Mouse (Mus musculus) v-Abl transformed pro-B cells (cell line): ENCODE measurements around the gene Vmn1r184.
"Not testable (repeated sequence)": the region's sequence is repeated elsewhere in the genome, so short reads cannot be mapped to it uniquely, and the experiment has no call there.

Experiments
- in situ Hi-C, 2 experiments: fragments of 400-800 bp; cut with MboI; formaldehyde crosslinking; loops; one replicate each; pipeline ENCODE4 v1.15.1; 2025; ENCODE audit not compliant: unreplicated experiment in 2 of 2

Vmn1r184 gene

DNA sequence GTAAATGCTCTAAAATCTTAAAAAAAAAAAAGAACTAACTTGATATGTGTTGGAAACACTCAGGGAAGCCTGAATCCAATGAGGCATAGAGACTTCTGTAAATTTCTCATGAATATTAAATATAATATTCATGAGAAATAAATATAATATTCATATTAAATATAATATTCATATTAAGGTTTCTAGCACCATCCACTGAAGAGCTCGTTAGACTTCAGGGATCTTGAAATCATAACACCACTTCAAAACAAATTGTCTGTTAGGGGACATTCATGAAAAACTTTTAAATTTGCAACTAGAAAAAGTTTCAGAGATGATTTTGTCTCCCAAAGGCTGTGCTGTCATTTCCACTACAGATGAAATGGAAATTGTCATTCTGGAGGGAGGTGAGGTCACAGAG, at the start of gene Vmn1r184:
Gene Vmn1r184, plus strand, starts transcription at position 301 of the 400 bp plus-strand sequence.
- in situ Hi-C loops, result not testable (repeated sequence)

GRCm38 (mm10) chr7:26303429-26304166, 43.5 kb downstream of the Vmn1r184 start:
- in situ Hi-C loops, result not testable (repeated sequence)

DNA sequence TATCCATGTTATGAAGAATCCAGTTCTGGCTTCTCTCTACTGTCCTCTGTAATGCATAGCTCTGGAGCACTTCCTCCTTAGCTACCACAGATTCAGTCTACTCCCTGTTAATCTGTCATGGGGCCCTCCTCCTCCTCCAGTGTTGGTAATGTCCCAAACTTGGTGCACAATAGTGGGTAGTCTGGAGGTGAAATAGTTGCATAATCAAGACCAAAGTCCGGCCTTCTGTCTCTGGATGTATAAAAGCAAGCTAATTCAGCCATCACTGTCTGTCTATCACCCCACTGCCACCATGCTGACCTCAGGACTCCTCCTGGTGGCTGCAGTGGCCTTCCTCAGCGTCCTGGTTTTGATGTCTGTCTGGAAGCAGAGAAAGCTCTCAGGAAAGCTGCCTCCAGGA, 46.8 kb downstream of the Vmn1r184 start, which contains the start of gene Cyp2a4:
Gene Cyp2a4, plus strand, starts transcription at position 244 of the 400 bp plus-strand sequence.
- in situ Hi-C loops, result not testable (repeated sequence)

- in situ Hi-C loops, result not testable (repeated sequence)
Measured at GRCm38 (mm10) chr7:26311786-26312185, 51.7 kb downstream of the Vmn1r184 start.

- in situ Hi-C loops, result not testable (repeated sequence)
Measured at GRCm38 (mm10) chr7:26315194-26315593, 55.1 kb downstream of the Vmn1r184 start.

DNA sequence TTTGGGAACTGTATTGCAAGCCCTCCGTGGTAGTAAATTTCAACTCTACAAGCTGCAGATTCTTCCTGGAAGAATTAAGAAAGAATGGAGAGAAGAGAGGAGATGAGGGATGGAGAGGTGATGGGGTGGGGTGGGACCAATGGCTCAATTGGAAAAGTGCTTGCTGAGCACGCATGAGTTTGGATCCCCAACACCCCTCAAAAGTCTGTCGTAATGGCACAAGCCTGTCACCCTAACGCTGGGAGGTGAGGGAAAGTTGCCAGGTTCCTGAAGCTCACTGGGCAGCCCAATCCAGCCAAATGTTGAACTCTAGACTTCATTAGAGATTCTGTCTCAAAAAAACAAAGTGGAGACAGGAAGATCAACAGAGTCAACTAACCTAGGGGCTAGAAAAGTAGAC, 55.7 kb downstream of the Vmn1r184 start:
- in situ Hi-C loops, result not testable (repeated sequence)
